Mouse (Mus musculus): ENCODE measurements around the gene Ptprj. TPM values are rescaled to one million over a fixed set of nuclear protein-coding genes. Genes with fewer than 3 reads are reported as not detected.
"Not testable (repeated sequence)": the region's sequence is repeated elsewhere in the genome, so short reads cannot be mapped to it uniquely, and the experiment has no call there.

The Ptprj gene
- polyA plus RNA-seq, 1 experiment from 2014 or later = 4.9 TPM

GRCm38 (mm10) chr2:90428988-90429717 lies 151.3 kb downstream of the Ptprj start:
- not testable (repeated sequence) for H3K4me1 ChIP-seq; H3K27ac ChIP-seq; H3K4me3 ChIP-seq (replicated peaks); H3K9me3 ChIP-seq; ATAC-seq (ENCODE audit: insufficient read depth, low FRiP score, low read depth); H3K9ac ChIP-seq; H3K36me3 ChIP-seq; H3K4me2 ChIP-seq; H3K27me3 ChIP-seq (replicated peaks)
- WGBS = 100% methylated on average over 1 of the region's 11 CpGs

GRCm38 (mm10) chr2:90424937-90425336 lies 155.5 kb downstream of the Ptprj start:
- ATAC-seq (ENCODE audit: insufficient read depth, low FRiP score, low read depth); H3K9me3 ChIP-seq; H3K4me3 ChIP-seq (replicated peaks); H3K4me1 ChIP-seq; H3K36me3 ChIP-seq; H3K27ac ChIP-seq; H3K4me2 ChIP-seq; H3K9ac ChIP-seq; H3K27me3 ChIP-seq (replicated peaks): not testable (repeated sequence)
- WGBS = no CpG with 5 or more reads among the region's 4 CpGs

GRCm38 (mm10) chr2:90422282-90422681 lies 158.2 kb downstream of the Ptprj start:
- ATAC-seq (ENCODE audit: insufficient read depth, low FRiP score, low read depth); H3K4me3 ChIP-seq (replicated peaks); H3K36me3 ChIP-seq; H3K27me3 ChIP-seq (replicated peaks); H3K4me2 ChIP-seq; H3K9me3 ChIP-seq; H3K4me1 ChIP-seq; H3K27ac ChIP-seq; H3K9ac ChIP-seq: not testable (repeated sequence)
- 81% methylated on average over 6 of the region's 6 CpGs for WGBS

- H3K4me1 ChIP-seq; H3K36me3 ChIP-seq; ATAC-seq (ENCODE audit: insufficient read depth, low FRiP score, low read depth); H3K9me3 ChIP-seq; H3K27ac ChIP-seq; H3K4me2 ChIP-seq; H3K9ac ChIP-seq; H3K4me3 ChIP-seq (replicated peaks); H3K27me3 ChIP-seq (replicated peaks): not testable (repeated sequence)
- 75% methylated on average over 4 of the region's 4 CpGs for WGBS
Measured at GRCm38 (mm10) chr2:90414110-90414821, 166.2 kb downstream of the Ptprj start.

GRCm38 (mm10) chr2:90398633-90399107 lies 181.8 kb downstream of the Ptprj start, which contains the start of gene Olfr1274-ps:
Gene Olfr1274-ps, plus strand, starts transcription at chr2:90398683.
- not testable (repeated sequence) for H3K9ac ChIP-seq; H3K4me1 ChIP-seq; H3K9me3 ChIP-seq; H3K36me3 ChIP-seq; H3K27me3 ChIP-seq (replicated peaks); H3K4me2 ChIP-seq; ATAC-seq (ENCODE audit: insufficient read depth, low FRiP score, low read depth); H3K4me3 ChIP-seq (replicated peaks); H3K27ac ChIP-seq
- 78% methylated on average over 7 of the region's 7 CpGs for WGBS

Other genes with a start within 250 kb of the Ptprj start
- not detected in 2 replicates for gene Olfr1274-ps, start 182.0 kb downstream of the Ptprj start, polyA plus RNA-seq (2015; fragmentation: Nextera tagmentation; extraction: Ambion mirVana)
- 40.4 and 42.7 TPM in 2 replicates for gene Nup160, start 96.6 kb upstream of the Ptprj start, polyA plus RNA-seq (2015; fragmentation: Nextera tagmentation; extraction: Ambion mirVana)
- 79.8 and 87.5 TPM in 2 replicates for gene Fnbp4, start 164.7 kb upstream of the Ptprj start, polyA plus RNA-seq (2015; fragmentation: Nextera tagmentation; extraction: Ambion mirVana)
- gene Agbl2, start 202.1 kb upstream of the Ptprj start, polyA plus RNA-seq (2015; fragmentation: Nextera tagmentation; extraction: Ambion mirVana) = 0.55 and 0.62 TPM in 2 replicates

Measured in stomach, embryonic 15.5 days (tissue).